Mouse (Mus musculus): ENCODE results near the gene Sh3tc1. TPM values are rescaled to one million over a fixed set of nuclear protein-coding genes. Genes with fewer than 3 reads are reported as not detected.

The Sh3tc1 gene
- polyA plus RNA-seq, 1 experiment = 5.2 TPM

DNA sequence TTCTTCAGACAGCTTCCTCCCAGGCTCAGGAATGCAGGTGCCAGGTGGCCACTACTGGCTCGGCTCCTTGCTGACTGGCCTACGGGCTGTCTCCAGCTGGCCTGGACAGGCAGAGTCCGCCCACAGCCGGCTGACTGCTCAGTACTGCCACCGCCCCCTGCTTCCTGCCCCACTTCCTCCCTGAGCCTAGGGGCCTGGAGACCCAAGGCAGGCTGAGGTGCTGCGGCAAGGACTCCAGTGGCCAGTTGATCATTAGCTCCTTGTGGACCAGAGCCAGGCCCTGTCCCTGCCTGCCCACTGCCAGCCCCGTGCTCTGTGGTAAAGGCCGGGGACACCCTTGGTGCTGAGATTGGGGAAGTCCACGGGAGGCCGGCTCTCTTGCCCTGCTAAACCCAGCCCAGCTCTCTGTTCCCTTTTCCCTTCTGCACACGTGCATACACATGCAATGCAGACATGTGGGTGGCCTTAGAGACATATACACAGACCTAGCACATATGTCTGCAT is 10.8 kb downstream of the Sh3tc1 start:
- Histone ChIP-seq H3K4me3 (ENCODE audit: control insufficient read depth, insufficient read depth, low read length) (peak overlapping the region; percentile 19; the same call in 1 of the 2 replicates), H3K4me1 (replicated peaks; ENCODE audit: control insufficient read depth, insufficient read depth, low read length) (peaks cover 21% of the 10 kb centered on the region), H3K27ac (ENCODE audit: control insufficient read depth, insufficient read depth, low read length) (no peak overlapping the region), H3K27me3 (ENCODE audit: control insufficient read depth, insufficient read depth, low read length) (no peaks in the 10 kb centered on the region), H3K36me3 (ENCODE audit: control insufficient read depth, insufficient read depth, low read length) (no peaks in the 10 kb centered on the region)
- peak; percentile 47 for DNase-seq
- TF ChIP-seq CTCF (IDR thresholded peaks at IDR 0.05; ENCODE audit: borderline replicate concordance, control insufficient read depth, extremely low read depth, insufficient read depth, low read length, poor library complexity) (no peak), POLR2A (IDR thresholded peaks at IDR 0.05; ENCODE audit: control insufficient read depth, extremely low read depth, insufficient read depth, low read length, poor library complexity) (no peak)
- 10% methylated on average over 11 of the region's 11 CpGs for WGBS

DNA sequence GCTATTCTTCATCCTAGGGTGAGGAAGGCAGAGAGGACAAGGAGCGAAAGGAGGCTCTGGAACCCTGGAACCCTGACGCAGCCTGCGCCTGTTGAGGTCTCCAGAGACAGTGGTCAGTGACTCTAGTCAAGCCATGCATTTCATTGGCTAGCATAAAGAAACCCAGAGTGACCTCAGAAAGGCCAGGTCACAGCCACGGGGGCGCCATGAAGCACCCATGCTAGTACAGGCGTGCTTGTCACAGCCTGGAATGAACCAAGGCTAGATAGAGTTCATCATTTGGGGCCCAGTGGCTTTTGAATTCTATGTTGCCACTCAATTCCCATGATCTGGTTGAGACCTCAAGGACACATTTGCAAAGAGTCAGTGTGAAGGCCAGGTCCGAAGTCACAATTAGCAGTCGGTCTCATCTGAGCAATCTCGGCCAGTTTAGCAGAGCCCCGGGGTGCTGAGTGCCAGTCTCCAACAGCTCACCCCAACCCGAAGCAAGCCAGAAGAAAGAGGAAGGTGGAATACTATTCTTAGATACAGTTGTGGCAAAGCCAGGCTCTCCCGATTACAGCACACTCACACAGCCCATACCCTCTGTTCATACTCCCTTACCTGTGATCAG is 11.3 kb downstream of the Sh3tc1 start:
- WGBS = 47% methylated on average over 12 of the region's 12 CpGs
- DNase-seq = no peak
- peaks cover 16% of the 10 kb centered on the region for H3K4me1 ChIP-seq (replicated peaks; ENCODE audit: control insufficient read depth, insufficient read depth, low read length)
- TF ChIP-seq POLR2A (IDR thresholded peaks at IDR 0.05; ENCODE audit: control insufficient read depth, extremely low read depth, insufficient read depth, low read length, poor library complexity) (no peak), CTCF (IDR thresholded peaks at IDR 0.05; ENCODE audit: borderline replicate concordance, control insufficient read depth, extremely low read depth, insufficient read depth, low read length, poor library complexity) (no peak)
- no peak overlapping the region for H3K27ac ChIP-seq (ENCODE audit: control insufficient read depth, insufficient read depth, low read length)
- no peaks in the 10 kb centered on the region for H3K27me3 ChIP-seq (ENCODE audit: control insufficient read depth, insufficient read depth, low read length)
- H3K36me3 ChIP-seq (ENCODE audit: control insufficient read depth, insufficient read depth, low read length) = no peaks in the 10 kb centered on the region
- H3K4me3 ChIP-seq (ENCODE audit: control insufficient read depth, insufficient read depth, low read length) = peak overlapping the region; percentile 19; the same call in 1 of the 2 replicates

DNA sequence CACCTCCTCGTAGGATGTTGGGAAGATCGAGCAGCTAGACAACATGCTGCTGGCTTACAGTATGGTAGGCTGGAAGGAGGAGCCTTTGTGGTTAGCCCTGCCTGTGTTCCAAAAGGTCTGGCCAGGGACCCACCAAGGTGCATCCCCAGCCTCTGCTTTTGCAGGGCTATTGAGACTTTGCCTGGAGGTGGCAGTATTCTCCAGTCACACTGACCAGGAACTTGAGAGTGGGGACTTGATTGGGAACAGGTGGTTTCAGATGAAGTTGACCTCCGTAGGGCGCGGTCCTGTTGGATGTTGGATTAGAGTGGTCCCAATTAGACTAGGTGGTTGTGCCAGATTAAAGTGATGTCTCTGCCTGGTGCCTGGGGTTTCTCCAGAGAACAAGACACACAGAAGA is 12.3 kb downstream of the Sh3tc1 start:
- DNase-seq = no peak
- WGBS = 86% methylated on average over 5 of the region's 5 CpGs
- Histone ChIP-seq H3K36me3 (ENCODE audit: control insufficient read depth, insufficient read depth, low read length) (no peaks in the 10 kb centered on the region), H3K4me1 (replicated peaks; ENCODE audit: control insufficient read depth, insufficient read depth, low read length) (peaks cover 16% of the 10 kb centered on the region), H3K27me3 (ENCODE audit: control insufficient read depth, insufficient read depth, low read length) (no peaks in the 10 kb centered on the region), H3K27ac (ENCODE audit: control insufficient read depth, insufficient read depth, low read length) (no peak overlapping the region), H3K4me3 (ENCODE audit: control insufficient read depth, insufficient read depth, low read length) (no peak overlapping the region)
- TF ChIP-seq CTCF (IDR thresholded peaks at IDR 0.05; ENCODE audit: borderline replicate concordance, control insufficient read depth, extremely low read depth, insufficient read depth, low read length, poor library complexity) (no peak), POLR2A (IDR thresholded peaks at IDR 0.05; ENCODE audit: control insufficient read depth, extremely low read depth, insufficient read depth, low read length, poor library complexity) (no peak)

DNA sequence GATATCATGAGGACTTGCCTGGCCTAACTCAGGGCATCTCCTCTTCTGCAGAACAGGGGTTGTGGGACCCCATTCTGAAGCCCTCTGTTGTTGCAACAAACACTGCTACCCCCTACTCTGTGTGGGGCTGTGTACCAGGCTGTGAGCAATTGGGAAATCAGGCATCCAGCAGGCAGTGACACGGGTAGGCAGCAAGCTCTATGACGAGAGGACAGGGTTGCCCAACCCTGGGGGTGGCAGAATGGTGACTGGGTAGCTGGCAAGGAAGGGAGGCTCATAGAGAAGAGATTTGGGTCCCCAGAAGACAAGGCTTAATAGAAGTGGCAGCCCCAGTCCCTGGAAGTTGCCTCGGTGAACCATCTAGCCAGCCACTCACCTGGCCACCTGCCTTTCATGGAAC is 13.9 kb downstream of the Sh3tc1 start:
- DNase-seq = no peak
- no peak overlapping the region for H3K27ac ChIP-seq (ENCODE audit: control insufficient read depth, insufficient read depth, low read length)
- no peak overlapping the region for H3K4me3 ChIP-seq (ENCODE audit: control insufficient read depth, insufficient read depth, low read length)
- TF ChIP-seq POLR2A (IDR thresholded peaks at IDR 0.05; ENCODE audit: control insufficient read depth, extremely low read depth, insufficient read depth, low read length, poor library complexity) (no peak), CTCF (IDR thresholded peaks at IDR 0.05; ENCODE audit: borderline replicate concordance, control insufficient read depth, extremely low read depth, insufficient read depth, low read length, poor library complexity) (no peak)
- peaks cover 16% of the 10 kb centered on the region for H3K4me1 ChIP-seq (replicated peaks; ENCODE audit: control insufficient read depth, insufficient read depth, low read length)
- H3K27me3 ChIP-seq (ENCODE audit: control insufficient read depth, insufficient read depth, low read length) = no peaks in the 10 kb centered on the region
- no peaks in the 10 kb centered on the region for H3K36me3 ChIP-seq (ENCODE audit: control insufficient read depth, insufficient read depth, low read length)
- WGBS = 88% methylated on average over 3 of the region's 3 CpGs

DNA sequence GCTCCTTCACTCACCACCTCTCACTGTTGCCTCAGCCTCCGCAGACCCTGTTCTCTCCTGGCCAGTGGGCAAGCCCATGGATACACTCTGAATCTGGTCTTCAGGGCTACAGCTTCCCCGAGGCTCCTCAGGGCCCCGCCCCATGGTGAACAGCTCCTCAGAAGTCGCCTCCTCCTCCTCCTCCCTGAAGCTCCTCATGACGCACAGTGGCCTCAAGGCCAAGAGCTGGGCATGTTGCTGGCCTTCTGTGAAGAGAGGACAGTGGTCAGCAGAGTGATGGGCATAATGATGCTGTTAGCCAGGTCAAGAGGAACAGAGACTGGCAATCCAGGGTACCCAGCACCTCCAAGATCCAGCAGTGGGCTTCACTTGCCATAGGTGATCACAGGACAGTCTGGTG is 15.9 kb downstream of the Sh3tc1 start:
- 91% methylated on average over 5 of the region's 5 CpGs for WGBS
- H3K4me3 ChIP-seq (ENCODE audit: control insufficient read depth, insufficient read depth, low read length) = no peak overlapping the region
- no peaks in the 10 kb centered on the region for H3K36me3 ChIP-seq (ENCODE audit: control insufficient read depth, insufficient read depth, low read length)
- no peak overlapping the region for H3K27ac ChIP-seq (ENCODE audit: control insufficient read depth, insufficient read depth, low read length)
- TF ChIP-seq POLR2A (IDR thresholded peaks at IDR 0.05; ENCODE audit: control insufficient read depth, extremely low read depth, insufficient read depth, low read length, poor library complexity) (no peak), CTCF (IDR thresholded peaks at IDR 0.05; ENCODE audit: borderline replicate concordance, control insufficient read depth, extremely low read depth, insufficient read depth, low read length, poor library complexity) (no peak)
- no peaks in the 10 kb centered on the region for H3K27me3 ChIP-seq (ENCODE audit: control insufficient read depth, insufficient read depth, low read length)
- DNase-seq = no peak
- H3K4me1 ChIP-seq (replicated peaks; ENCODE audit: control insufficient read depth, insufficient read depth, low read length) = peaks cover 10% of the 10 kb centered on the region

DNA sequence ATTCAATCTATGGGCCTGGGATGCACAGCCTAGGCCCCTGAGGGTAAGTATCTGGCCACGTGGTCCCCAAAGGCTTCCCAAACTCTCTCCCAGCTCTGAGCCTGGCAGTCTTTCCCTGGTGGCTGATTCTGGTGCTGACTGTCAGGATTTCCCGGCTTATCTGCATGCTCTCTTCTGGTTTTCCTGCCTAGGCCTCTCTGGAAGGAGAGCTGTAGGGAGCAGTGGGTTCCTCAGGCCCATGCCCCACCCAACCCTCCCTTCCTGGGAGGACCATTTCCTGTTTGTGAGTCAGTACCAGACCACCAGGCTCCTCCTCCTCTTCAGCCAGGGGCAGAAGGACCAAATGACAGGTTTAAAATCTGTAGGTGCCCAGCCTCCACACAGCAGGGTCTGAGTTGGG is 17.1 kb downstream of the Sh3tc1 start:
- no peak for DNase-seq
- Histone ChIP-seq H3K4me3 (ENCODE audit: control insufficient read depth, insufficient read depth, low read length) (no peak overlapping the region), H3K27ac (ENCODE audit: control insufficient read depth, insufficient read depth, low read length) (no peak overlapping the region), H3K27me3 (ENCODE audit: control insufficient read depth, insufficient read depth, low read length) (no peaks in the 10 kb centered on the region), H3K4me1 (replicated peaks; ENCODE audit: control insufficient read depth, insufficient read depth, low read length) (no peaks in the 10 kb centered on the region), H3K36me3 (ENCODE audit: control insufficient read depth, insufficient read depth, low read length) (no peaks in the 10 kb centered on the region)
- WGBS = 56% methylated on average over 2 of the region's 2 CpGs
- TF ChIP-seq CTCF (IDR thresholded peaks at IDR 0.05; ENCODE audit: borderline replicate concordance, control insufficient read depth, extremely low read depth, insufficient read depth, low read length, poor library complexity) (no peak), POLR2A (IDR thresholded peaks at IDR 0.05; ENCODE audit: control insufficient read depth, extremely low read depth, insufficient read depth, low read length, poor library complexity) (no peak)
